Mouse (Mus musculus) left cerebral cortex, postnatal 25 days (tissue): ENCODE data around the gene H2-Ob. TPM values are rescaled to one million over a fixed set of nuclear protein-coding genes. Genes with fewer than 3 reads are reported as not detected.
"Not testable (repeated sequence)": the region's sequence is repeated elsewhere in the genome, so short reads cannot be mapped to it uniquely, and the experiment has no call there.

Experiments
- DNase-seq, 2 experiments: peaks; one replicate each; pipeline ENCODE4 v3.0.0; 2022; ENCODE audit warnings: low spot score in 2 of 2, mixed read lengths in 1 of 2
- intact Hi-C: fragments of 180-260 bp; cut with DNase I; formaldehyde crosslinking; loops from one replicate; pipeline ENCODE4 v1.15.1; 2025
- total RNA-seq, 2 experiments: library from RNA; stranded (reverse); gene quantifications; 2 replicates each; pipeline ENCODE4 v1.2.3; 2021

Gene H2-Ob
- total RNA-seq, 2 experiments from 2014 or later = 0.23 TPM; not detected in 1

DNA sequence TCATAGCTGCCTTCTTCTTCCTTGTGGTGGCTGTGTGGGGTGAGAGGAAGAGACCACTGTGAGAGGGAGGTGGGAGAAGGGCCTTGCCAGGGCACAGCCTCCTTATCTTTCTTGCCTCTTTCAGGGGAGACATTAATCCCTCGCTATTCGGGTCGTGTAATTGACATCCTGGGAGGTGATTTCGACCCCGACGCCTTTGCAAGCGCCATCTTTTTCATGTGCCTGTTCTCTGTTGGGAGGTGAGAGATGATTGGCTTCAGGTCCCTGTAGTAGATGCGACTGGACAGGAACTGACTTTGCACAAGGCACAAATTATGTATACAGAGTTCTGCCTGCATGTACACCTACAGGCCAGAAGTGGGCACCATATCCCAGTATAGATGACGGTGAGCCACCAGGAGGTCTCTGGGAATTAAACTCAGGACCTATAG lies 32.9 kb upstream of the H2-Ob start:
- DNase-seq = no peak
- intact Hi-C loops = loop anchor here (2.0 kb wide), 1 partner anchor 35 kb away; no protein-coding TSS in a partner anchor

DNA sequence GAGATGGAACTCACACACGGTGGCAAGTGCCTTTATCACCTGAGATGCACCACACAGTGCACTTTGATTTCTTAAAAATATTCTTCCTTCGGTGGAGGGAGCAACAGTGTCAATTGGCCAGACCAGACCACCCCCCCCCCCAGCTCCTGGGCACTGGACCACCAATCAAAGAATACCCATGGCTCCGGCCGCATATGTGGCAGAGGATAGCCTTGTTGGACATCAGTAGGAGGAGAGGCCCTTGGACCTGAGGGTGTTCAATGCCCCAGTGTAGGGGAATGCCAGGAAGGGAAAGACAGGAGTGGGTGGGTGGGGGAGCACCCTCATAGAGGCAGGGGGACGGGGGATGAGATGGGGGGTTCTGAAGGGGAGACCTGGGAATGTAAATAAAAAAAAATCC lies 32.0 kb upstream of the H2-Ob start:
- no peak for DNase-seq
- intact Hi-C loops = no loop called here

DNA sequence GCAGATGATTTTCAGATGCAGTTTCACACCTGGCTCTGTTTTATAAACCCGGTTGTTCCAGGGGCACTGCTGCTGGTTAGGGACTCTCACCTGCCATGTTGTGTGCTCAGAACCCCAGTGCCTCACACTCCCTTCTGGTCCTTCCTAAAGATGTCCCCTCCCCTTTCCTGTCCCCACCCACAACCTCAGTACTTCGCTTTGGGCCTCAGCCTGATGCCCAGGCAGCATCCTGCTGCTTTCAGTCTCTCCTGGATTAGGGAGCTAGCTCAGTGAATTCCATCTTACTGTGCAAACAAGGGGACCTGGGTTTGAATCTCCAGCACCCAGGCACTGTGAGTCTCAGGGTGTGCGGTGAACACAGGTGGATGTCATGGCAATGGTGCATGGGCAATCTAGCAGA lies 31.2 kb upstream of the H2-Ob start:
- DNase-seq = no peak
- intact Hi-C loops = no loop called here

DNA sequence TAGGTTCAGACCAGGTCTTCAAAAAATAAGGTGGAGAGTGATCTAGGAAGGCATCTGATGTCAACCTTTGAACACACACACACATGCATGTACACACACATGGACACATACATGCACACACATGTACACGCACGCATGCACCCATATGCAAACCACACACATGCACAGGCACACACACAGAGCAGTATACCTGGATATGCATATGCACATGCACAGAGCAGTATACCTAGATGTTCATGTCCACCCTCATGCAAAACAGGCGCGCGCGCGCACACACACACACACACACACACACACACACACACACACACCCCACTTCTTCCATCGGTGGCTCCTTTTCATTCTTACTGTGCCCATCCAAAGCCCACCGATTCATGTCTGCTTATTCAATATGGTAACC lies 30.8 kb upstream of the H2-Ob start:
- intact Hi-C loops = no loop called here
- no peak for DNase-seq

DNA sequence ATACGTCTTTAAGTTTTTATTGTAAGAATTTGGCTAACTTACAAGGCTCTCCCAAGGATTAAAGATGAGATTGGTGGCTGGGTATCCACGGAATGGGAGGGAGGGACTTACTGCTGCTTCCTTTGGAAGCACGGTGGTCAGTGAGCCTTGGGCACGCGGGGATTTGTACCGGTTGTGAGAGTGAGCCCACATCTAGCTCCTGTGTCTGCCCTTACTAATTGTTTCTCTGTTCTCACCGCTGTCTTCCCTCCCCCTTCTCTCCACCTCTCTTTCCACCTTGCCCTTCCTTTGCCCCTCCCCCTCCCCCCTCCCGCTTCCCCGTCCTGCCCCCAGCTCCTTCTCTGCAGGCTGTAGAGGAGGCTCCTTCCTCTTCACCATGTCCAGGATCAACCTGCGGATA lies 30.3 kb upstream of the H2-Ob start:
- no peak for DNase-seq
- intact Hi-C loops = no loop called here

DNA sequence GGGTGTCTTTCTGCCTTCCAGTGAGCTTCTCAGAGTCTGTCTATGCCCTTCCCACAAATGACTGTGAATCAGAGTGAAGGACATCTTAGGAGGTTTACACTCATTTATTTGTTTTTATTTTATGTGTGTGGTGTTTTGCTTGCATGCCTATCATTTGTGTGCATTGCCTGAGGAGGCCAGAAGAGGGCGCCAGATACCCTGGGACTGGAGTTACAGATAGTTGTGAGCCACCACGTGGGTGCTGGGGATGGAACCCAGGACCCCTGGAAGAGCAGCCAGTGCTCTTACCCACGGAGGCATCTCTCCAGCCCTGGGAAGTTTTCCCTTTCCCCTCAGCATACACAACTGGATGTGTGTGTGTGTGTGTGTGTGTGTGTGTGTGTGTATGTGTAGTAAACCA lies 29.0 kb upstream of the H2-Ob start:
- DNase-seq = no peak
- intact Hi-C loops = no loop called here

DNA sequence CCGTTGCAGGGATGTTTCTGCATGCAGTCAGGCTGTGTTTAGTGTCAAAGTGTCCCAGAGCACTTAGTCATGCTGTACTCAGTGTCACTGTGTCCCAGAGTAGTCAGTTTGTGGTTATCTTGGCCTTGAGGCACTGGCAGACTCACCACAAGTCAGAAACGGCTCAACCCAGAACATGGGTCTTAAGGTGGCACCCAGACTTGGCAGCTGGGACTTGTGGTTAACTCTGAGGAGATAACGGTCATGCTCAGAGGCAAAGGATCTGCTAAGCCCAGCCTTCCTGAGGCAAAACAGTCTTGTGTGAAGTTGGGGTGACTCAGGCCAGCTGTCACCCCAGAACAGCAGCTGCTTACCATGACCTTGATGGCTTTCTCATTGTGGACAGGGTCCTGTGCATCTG lies 28.1 kb upstream of the H2-Ob start:
- intact Hi-C loops = no loop called here
- no peak for DNase-seq

DNA sequence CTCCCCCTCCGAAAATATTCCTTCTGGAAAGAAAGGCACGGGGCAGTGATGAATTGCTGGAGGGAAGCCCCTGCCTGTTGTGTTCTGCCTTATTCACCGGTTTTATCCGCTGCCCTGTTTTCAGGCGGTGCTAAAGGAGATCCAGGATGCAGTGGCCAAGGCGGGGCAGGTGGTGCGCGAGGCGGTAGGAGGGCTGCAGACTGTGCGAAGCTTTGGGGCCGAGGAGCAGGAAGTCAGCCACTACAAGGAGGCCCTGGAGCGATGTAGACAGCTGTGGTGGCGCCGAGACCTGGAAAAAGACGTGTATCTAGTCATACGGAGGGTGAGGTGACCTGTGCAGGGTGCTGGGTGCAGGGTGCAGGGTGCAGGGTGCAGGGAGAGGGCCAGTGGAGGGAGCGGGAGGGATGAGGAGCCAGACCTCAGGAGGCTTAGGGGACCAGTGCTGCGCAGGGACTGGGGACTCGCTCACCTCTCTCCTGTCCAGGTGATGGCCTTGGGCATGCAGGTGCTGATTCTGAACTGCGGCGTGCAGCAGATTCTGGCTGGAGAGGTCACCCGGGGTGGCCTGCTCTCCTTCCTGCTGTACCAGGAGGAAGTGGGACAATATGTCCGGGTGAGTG lies 26.8 kb upstream of the H2-Ob start:
- intact Hi-C loops = no loop called here
- DNase-seq = no peak

DNA sequence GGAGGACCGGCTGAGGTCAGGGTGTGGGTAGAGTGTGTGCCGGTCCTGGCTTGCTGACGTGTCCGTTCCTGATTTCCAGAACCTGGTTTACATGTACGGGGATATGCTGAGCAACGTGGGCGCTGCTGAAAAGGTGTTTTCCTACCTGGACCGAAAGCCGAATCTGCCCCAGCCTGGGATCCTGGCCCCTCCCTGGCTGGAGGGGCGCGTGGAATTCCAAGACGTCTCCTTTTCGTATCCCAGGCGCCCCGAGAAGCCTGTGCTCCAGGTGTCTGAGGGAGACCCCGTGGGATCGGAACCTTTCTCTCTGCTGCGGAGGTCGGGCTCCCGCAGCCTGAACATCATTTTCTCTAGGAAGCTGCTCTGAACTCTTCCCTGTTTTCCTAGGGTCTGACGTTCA lies 24.8 kb upstream of the H2-Ob start:
- intact Hi-C loops = no loop called here

DNA sequence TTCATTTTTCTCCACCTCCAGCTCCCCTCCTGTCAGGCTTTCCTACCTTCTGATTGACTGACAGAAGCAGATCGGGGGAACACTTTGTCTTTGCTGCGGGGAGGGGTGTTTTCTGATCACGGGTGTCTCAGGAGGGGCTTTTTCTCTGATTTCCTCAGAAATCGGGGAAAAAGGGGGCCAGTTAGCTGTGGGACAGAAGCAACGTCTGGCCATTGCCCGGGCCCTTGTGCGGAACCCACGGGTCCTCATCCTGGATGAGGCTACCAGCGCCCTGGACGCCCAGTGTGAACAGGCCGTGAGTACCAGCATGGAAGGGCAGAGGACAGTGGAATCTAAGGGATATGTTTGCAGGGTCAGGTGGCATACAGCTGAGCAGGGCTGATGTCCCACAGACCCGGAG lies 23.5 kb upstream of the H2-Ob start:
- intact Hi-C loops = no loop called here
- no peak for DNase-seq

More for the DNA sequence above, 24.8 kb upstream of the H2-Ob start:
- DNase-seq = no peak

DNA sequence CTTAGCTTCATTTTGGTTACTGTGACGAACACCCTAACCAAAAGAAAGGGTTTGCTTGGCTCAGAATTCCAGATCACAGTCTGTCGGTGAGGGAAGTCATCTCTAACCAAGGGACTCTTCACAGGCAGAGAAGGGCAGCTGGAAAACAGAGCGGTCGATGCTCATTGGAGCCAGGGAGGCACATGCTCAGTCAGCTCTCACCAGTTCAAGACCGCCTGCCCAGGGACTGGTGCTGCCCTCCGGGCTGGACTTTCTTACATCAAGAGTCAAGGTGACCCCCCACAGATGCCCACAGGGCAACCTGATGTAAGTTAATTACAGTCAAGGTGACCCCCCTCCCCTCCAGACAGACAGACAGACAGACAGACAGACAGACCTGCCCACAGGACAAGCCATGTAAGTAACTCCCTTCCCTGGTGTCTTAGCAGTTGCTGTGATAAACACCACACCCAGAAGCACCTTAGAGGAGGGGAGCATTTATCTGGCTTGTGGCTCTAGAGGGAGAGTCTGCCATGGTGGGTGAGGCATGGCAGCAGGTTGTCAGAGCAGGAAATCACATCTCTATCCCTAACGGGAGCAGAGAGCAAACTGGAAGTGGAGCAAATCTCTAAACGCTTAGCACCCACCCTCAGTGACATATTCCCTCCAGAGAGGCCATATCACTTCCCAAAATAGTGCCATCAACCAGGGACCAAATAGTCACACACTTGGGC lies 21.3 kb upstream of the H2-Ob start:
- intact Hi-C loops = no loop called here
- DNase-seq = no peak

DNA sequence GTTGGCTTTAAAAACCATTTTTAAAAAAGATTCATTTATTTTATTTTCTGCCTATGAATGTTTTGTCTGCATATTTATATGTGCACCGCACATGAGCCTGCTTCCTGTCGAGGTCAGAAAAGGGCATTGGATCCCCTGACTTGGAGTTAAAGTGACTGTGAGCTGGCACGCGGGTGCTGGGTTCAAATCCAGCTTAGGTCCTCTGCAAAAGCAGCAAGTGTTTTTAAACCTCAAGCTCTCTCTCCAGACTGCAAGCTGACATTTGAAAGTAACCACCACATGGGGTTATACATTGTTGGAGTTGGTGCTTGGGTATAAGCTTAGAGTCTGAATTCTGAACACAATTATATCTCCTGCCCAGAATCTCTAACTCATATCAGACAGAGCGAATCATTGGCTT lies 20.7 kb upstream of the H2-Ob start:
- DNase-seq = no peak
- intact Hi-C loops = no loop called here

DNA sequence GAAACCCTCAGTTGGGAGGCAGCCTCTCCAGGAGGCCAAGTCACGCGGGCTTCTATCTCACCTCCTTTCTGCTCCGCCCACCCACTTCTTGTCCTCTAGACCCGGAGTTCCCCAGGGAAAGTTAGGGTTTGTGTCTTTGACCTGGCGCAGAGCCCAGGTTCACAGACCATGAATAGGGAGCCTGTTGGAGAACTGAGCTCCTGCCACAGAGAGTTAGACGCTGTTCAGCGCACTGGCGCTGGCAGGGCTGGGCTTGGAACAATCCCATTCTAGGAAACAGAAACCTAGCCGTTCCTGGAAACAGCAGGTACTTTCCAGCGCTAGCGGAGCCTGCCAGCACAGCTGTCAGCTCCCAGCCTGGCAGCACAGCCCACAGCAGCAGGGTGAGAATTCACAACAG lies 20.0 kb upstream of the H2-Ob start:
- intact Hi-C loops = no loop called here
- DNase-seq = peak; percentile 25 to 33

DNA sequence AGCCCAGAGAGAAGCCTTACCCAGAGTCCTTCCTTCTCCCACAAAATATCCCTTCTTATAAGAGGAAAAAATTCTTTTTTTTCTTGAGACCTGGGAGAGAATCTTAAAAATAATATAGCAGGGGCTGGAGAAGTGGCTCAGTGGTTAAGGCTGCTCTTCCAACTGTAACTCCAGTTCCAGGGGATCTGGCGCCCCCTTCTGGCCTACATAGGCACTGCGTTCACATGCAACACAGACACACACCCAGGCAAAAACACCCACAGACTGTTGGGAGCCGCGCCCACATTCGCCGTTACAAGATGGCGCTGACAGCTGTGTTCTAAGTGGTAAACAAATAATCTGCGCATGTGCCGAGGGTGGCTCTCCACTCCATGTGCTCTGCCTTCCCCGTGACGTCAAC lies 19.6 kb upstream of the H2-Ob start:
- intact Hi-C loops, DNase-seq: not testable (repeated sequence)

DNA sequence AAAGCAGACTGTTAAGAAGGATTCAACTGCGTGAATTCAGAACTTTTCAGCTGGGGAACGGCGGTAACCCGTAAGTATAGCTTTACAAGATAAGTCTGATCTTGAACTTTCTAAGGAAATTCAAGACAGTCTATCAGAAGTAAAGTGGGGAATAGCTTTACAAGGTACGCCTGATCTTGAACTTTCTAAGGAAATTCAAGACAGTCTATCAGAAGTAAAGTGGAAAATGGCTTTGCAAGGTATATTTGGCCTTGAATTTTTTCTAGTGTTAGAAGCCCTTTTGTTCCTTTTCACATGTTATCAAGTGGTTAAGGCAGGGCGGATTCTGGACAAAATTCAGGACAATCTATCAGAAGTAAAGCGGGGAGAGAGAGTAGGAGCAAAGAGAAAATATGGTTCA lies 18.9 kb upstream of the H2-Ob start:
- intact Hi-C loops = not testable (repeated sequence)
- DNase-seq = peak; percentile 63 to 65

DNA sequence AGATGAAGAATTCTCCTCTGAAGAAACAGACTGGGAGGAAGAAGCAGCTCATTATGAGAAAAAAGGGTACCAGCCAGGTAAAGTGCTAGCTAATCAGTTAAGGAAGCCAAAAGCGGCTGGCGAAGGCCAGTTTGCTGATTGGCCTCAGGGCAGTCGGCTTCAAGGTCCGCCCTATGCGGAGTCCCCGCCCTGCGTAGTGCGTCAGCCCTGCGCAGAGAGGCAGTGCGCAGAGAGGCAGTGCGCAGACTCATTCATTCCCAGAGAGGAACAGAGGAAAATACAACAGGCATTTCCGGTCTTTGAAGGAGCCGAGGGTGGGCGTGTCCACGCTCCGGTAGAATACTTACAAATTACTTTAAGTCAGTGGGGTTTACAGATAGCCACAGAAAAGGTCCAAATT lies 18.3 kb upstream of the H2-Ob start:
- DNase-seq, intact Hi-C loops: not testable (repeated sequence)

DNA sequence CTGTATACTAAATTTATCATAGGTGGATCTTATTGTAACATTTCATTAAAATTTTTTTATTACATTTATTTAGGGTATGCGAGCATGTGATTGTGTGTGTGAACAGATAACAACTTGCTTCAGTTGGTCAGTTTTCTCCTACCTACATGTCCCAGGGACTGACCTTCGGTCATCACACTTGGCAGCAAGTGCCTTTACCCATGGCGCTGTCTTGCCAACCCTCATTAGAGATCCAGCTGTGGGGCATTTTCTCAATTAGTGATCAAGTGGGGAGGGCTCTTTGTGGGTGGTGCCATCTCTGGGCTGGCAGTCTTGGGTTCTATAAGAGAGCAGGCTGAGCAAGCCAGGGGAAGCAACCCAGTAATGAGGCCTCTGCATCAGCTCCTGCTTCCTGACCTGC lies 13.9 kb upstream of the H2-Ob start:
- no peak for DNase-seq
- intact Hi-C loops = no loop called here

DNA sequence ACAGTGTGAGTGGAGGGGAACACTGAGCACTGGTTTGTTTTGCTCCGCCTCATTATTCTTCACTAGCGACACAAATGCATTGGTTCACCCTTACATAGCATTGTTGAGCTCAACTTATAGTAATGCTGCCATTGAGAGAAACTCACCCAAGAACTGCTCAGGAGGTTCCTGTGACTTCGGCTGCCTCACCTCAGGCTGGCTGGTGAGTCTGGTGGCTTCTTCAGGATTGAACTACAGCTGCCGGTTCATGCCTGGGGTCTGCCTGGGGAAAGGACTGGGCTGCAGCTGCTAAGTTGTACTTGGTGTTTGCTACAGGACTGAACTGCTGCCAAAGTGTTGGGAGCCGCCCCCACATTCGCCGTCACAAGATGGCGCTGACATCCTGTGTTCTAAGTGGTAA lies 13.3 kb upstream of the H2-Ob start:
- DNase-seq = no peak
- intact Hi-C loops = no loop called here

DNA sequence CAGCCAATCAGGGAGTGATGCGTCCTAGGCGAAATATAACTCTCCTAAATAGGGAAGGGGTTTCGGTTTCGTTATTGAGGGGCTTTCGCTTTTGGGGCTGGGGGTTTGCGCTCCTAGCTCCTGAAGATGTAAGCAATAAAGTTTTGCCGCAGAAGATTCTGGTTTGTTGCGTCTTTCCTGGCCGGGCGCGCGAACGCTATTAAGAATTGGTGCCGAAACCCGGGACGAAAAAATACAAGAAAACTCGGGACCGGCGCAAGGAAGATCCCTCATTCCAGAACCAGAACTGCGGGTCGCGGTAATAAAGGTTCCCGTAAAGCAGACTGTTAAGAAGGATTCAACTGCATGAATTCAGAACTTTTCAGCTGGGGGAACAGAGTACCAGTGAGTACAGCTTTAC lies 12.8 kb upstream of the H2-Ob start:
- DNase-seq, intact Hi-C loops: not testable (repeated sequence)

DNA sequence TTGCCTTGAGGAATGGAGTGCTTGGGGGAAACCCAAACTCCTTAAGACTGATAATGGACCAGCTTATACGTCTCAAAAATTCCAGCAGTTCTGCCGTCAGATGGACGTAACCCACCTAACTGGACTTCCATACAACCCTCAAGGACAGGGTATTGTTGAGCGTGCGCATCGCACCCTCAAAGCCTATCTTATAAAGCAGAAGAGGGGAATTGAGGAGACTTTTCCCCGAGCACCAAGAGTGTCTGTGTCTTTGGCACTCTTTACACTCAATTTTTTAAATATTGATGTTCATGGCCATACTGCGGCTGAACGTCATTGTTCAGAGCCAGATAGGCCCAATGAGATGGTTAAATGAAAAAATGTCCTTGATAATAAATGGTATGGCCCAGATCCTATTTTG lies 7.7 kb upstream of the H2-Ob start:
- intact Hi-C loops = loop anchor here (10.0 kb wide), 1 partner anchor 126 kb away; no protein-coding TSS in a partner anchor
- not testable (repeated sequence) for DNase-seq

DNA sequence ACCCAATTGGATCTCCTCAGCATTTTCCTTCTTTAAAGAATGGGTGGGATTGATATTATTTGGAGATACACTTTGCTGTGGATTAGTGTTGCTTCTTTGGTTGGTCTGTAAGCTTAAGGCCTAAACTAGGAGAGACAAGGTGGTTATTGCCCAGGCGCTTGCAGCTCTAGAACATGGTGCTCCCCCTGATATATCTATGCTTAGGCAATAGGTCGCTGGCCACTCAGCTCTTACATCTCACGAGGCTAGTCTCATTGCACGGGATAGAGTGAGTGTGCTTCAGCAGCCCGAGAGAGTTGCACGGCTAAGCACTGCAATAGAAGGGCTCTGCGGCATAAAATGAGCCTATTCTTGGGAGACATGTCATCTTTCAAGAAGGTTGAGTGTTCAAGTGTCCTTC lies 6.7 kb upstream of the H2-Ob start:
- intact Hi-C loops = loop anchor here (10.0 kb wide), 1 partner anchor 127 kb away; no protein-coding TSS in a partner anchor
- DNase-seq = not testable (repeated sequence)
